Comparison of ENCODE assay signal across 13 mouse cellular contexts in the genomic region with DNA sequence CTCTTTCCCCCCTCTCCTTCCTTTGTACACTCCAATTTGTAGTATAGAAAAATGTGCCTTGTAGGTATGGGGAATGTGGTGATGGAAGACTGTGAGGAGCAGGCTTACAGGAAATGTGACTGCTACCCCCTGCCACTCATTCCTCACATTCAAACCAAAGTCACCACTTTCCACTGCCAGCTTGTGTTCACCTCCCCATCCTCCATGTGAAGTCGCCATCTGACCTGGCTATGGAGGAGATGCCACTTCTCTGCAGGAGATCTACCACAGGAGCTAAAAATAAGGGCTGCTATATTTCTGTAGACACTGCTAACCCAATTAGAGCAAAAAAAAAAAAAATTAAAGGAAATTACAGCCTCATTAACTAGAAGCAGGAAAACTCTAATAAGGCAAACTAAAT.
"Had no signal": no experiment of that assay in that cellular context is flagged by ENCODE, and none has a peak within 500 bp of the region (broad histone marks: within the 10 kb centered on the region; RNA-seq: fewer than 3 reads in every experiment).

No protein-coding gene starts in this region.

- H3K27me3 ChIP-seq: liver, embryonic 15.5 days; neural tube, embryonic 15.5 days had no signal

- DNase-seq: kidney, adult 8-10 months; kidney, postnatal 25 days; layer of hippocampus, postnatal 36 days; lung, adult 2 months; lung, postnatal 4 days; midbrain, embryonic 14.5 days; thymus, adult 18-20 months; thymus, postnatal 25 days had no signal

- H3K27ac ChIP-seq: liver, embryonic 15.5 days; midbrain, embryonic 10.5 days; neural tube, embryonic 15.5 days had no signal

- H3K4me1 ChIP-seq: liver, embryonic 15.5 days had no signal

- H3K4me3 ChIP-seq: liver, embryonic 15.5 days; midbrain, embryonic 10.5 days; myocyte; neural tube, embryonic 15.5 days had no signal

- ATAC-seq: lung, postnatal 0 days had no signal
